Mouse (Mus musculus) kidney, postnatal 25 days (tissue): ENCODE measurements around the gene Gm42906.

Experiments used
- DNase-seq, 2 experiments: peaks; one replicate each; pipeline ENCODE4 v3.0.0; 2021; ENCODE audit warnings: mixed read lengths in 2 of 2

The Gm42906 gene

DNA sequence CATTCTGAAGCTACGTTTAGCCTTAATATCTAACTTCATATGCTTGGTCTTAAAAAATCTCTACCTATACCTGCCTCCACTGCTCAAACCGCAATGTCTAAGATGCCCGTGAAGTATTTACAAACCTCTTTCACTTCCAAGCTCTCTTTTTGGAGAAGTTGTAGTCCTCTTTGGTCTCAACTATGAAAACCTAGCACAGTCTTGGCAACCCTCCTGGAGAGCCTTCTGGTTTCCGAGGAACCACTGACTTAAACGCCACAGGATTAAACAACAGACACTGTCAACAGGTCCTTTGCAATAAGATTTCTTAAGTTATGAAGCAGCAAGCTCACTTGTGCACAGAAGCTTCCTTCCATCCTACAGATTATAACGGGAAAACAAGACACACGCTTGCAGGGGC is 196.1 kb downstream of the Gm42906 start:
- DNase-seq: no peak

DNA sequence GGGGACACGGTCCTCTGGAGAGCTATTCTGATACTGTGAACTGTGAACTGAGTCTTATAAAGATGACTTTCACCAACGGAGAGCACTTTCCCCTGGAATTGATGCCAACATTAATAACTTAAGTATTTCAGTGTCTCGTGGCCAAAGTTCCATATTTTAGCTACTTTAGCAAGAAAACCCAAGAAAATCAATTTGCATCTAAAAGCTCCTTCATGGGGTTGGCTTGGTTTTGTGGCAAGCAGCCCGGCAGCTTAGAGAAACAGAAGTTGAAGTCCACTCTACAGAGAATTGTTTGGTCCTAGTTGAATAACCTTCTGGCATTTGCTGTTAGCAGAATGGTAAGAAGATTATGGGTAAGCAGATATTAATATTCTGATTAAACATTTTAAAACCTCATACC is 196.6 kb downstream of the Gm42906 start:
- DNase-seq: peak in 1 of 2 experiments; percentile 31

DNA sequence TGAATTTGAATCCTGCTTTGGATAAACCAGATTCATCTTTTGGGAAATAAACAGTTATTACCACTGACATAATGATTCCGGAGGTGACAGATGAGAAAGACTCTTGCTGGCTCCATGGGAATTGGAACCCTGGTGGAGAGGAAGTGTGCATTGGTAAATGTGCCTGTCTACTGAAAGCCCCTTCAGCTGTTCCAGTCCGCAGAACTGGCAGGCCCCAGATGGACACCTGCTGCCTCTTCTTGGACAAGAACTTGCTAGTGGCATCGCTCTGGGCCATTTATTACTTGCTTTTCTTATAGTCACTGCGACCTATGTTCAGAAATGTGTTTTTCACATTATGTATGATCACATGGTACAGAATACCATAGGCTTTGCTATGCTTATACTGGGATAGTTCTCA is 197.5 kb downstream of the Gm42906 start:
- no peak for DNase-seq

DNA sequence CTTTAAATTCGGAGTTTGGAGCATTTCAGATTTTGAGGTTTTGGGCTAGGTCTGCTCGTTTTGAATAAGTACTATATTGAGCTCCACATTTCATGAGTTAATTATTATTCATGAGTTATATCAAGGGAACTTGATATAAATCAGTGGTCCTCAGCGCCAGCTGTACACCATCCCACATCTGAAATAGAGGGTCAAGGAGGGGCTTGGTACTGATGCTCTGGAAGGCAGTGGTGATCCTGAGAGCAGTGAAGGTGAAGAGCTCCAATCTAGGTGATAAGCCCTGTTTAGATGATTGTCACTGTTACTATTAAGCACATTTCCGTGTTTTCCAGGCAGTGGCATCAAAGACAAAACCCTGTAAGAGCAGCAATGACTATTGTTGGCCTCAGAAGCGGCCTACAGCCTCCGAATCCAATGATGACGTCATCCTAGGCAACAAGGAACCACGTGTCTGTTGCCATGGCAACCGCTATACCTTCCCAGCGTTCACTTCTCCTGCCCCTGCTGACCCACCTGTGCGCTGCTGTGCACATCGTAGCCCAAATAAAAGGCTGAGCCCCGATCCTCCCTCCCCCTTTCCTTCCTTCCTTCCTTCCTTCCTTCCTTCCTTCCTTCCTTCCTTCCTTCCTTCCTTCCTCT is 199.5 kb downstream of the Gm42906 start:
- DNase-seq: no peak

DNA sequence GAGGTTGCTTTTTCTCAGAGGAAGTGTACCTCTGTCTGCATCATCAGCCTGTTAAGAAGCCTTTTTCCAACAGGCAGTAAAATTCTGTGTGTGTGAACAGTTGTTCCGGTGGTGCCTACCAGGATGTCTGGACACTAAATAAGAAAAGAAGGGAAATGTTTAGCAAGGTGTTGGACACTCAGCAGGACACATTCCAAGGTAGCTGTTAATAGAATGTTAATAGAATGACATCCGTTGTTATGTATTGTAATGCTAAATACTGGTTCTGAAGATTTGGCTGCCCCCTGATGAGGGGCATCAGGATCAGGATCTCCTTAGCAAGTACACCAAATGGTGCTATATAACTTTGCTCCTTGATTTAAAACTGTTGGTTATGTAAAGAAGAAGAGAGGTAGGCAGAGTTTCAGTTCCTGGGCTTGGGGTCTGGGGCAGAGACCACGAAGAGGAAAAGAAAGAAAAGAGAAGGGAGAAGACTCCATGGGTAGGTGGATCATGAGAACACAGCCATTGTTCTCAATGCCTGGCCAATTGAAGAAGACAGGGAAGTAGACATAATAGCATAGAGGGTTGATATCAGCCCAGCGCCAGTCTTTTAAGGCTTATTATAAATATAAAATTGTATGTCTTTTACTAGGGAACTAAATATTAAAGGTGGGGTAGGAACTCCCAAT is 204.1 kb downstream of the Gm42906 start:
- no peak for DNase-seq

DNA sequence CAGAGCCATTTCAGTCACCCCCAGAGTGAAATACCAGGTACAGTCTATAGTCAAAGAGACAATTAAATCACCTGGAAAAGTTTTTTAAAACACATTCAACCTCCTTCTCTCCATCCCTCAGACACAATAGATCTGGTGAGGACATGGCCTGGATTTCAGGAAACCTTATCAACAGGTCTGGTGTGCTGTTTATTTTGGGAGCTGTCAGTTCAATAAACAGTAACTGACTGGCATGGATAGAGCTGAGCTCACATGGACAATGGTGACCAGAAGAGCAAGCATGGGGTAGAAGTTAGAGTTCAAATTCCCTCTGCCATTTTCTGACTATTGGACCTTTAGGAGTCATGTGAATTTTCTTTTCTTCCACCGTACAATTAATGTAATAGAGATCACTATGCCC is 205.2 kb downstream of the Gm42906 start:
- DNase-seq: no peak

DNA sequence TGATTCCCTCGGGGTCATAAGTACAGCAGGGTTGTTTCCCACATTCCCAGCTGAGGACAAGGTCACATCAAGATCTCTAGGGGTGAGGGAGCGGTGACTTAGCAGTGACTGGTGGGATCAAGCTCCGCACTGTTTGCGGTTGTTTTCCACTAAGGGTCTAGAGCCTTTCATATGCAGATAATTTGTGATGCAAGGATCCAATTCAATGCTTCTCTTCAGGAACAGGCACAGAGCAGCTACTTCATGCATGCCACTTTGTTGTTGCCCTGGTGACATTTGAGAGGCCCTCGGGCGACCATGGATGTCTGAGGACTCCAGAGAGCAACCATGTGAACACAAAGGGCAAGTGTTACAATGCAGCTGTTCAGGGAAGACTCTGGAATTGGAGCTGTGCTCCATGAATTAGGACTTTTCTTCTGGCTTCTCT is 209.3 kb downstream of the Gm42906 start:
- DNase-seq: peak in 1 of 2 experiments; percentile 45

DNA sequence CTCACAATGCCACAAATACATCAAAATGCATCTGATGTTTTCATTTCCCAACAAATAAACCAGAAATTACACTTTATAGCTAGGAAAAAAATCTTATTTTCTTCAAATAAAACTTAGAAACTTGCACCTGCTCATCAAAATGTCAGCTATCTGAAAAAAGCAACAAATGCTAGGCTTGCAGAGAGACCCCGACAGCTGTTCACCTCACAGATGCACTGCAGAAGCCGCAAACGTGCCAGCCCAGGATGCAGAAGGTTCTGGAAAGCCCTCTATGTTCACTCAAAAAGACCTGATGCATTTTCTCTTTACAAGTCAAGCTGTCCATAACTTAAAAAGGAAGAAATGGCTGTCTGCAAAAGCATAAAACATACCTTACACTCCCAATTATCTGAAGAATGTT is 214.9 kb downstream of the Gm42906 start:
- no peak for DNase-seq

DNA sequence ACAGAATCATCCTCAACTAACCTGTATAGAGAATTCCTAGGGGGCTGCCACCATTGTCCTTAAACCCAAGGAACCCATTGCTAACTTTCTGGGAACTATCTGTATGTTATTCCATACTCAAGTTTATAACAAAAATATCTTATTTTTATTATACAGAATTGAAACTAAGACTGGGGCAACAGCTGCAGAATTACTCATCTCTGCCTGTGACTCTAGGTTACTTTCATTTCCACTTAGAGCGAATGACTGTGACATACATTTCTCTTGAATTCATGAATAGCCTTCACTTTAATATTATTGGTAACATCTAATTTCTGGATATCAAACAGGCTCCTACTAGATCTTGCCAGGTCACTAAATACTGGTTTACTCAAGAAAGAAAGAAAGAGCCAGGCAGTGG is 217.1 kb downstream of the Gm42906 start:
- no peak for DNase-seq

DNA sequence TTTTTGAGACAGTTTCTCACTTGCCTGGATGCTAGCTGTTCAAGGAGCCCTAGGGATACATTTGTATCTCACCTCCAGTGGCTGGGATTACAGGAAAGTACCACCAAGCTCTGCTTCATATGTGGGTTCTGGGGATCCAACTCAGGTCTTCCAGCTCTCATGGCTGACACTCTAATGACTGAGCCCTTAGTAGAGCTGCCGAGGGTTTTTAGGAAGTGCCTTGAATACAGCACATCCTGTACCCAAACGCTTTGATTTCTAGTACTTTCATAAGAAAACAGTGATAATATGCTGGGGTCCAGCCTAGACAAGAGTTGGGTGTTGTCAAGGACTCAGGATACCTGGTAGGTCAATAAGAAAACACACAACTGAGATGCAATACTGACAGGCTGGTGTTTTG is 217.9 kb downstream of the Gm42906 start:
- DNase-seq: no peak

DNA sequence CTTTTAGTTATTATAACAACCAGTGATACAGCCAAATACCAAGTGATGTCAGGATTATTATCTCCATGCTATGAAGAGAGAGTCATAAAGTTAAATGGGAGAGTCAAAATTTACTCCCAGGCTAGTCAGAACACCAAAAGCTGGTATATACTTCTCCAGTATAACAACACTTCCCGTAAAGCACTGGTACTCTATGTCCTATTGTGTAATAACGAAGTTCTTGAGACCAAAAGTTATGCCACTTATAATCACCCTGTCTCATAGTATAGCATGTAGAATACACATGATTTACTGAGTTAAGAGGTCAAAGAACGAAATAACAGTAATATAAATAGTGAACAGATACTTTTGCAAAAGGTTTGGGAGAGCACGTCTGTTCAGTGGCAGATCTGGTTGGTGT is 222.9 kb downstream of the Gm42906 start:
- no peak for DNase-seq

DNA sequence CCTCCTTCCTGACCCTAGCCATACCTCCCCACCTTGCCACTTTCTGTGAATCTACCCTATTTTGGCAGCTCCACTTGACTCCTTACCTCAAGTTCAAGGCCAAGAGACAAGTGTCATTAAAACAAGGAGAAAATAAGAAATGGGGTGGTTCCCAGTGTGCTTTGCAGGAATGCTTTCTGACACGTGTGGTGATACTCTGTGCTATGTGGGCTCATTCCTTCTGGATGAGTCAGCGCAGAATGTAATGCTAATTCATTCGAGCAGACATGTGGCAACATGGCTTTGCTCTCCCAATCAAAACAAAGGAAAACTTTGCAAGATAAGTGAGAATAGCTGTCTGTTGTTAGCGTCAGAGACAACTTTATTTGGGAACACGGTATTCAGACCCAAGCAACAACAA is 225.0 kb downstream of the Gm42906 start:
- no peak for DNase-seq

DNA sequence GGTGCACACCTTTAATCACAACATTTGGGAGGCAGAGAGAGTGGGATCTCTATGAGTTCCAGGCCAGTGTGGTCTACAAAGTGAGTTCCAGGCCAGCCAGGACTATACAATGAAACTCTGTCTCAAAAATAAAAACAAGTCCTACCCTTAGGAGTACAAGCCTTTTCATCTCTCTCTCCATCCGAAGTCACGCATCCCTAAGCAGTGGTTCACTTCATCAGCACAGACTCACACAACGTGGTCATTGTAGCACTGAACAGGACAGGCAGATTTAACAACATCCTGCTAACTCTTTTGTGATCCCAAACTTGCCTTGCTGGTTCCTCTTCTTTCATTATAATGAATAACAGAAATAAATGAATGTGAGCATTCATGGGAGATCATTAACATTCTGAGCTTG is 226.7 kb downstream of the Gm42906 start:
- no peak for DNase-seq

DNA sequence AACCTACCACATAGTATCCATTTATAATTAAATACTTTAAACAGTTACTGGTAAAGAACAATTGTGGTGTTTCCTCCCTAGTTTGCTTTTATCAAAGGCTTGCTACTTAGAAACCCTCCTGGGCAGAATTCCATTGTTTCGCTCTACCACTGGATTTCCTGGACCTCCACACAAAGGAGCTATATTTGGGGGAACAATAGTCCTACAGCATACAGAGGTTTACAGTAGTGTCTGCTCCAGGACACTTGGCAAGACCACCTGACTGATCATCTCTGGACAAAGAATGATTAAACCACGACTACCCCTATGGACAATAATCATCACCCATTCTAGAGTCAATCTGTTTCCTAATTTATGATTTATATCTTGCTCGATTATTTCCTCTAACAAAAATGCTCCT is 228.7 kb downstream of the Gm42906 start:
- DNase-seq: no peak

DNA sequence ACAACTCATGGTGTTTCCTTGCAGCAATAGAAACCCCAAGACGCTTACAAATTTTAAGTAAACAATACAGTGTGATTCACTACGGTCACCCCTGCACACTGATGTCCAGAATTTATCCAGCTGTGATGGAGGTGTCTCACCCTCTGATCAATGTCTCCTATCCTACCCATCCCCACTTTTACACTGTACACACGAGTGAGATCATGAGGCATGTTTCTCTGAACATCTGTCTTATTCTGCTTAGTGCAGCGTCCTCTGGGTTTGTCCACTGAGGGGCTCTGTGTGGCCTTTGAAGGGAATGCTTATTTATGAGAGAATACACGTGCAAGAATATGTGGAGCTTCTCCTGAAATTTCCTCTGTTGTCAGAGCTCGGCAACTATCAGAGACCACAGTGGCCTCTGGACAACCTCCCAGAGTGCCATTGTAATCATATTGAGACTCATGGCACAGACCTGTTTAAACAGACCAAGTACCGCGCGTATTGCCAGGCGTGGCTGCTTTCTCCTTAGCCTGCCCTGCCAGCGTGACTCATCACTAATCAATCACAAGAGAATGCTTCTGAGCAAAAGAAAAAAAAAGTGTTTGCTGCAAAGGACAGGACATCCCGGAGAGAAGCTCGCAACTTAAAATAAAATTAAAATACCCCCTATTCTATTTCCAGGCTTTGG is 231.2 kb downstream of the Gm42906 start:
- no peak for DNase-seq

DNA sequence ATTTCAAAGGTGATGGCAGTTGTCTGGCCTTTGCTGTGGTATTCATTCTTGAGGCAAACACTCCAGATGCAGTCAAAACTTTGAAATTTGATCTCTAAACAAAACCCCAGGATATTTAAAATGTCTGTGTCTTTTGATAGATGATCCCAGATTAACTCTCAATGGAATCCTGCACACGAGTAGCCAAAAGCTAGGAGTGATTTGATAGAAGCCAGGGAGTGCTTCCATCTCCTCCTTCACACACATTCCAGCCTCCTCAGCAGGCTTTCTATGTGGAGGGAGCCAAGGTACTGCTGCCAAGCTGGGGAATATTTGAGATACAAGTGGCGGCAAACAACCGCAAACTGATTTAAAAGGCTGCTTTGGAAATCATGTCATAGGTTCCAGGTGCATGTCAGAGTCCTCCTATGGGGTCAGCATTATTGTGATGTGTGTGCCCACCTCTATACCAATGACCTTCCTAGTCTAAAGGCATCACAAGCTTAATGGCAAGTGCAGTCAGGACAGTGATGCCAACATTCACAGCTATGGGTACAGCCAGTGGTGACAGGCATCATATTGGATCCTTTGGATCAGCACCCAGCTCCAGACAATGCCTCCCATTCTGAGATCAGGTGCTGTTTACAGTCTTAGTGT is 234.0 kb downstream of the Gm42906 start:
- DNase-seq: no peak

DNA sequence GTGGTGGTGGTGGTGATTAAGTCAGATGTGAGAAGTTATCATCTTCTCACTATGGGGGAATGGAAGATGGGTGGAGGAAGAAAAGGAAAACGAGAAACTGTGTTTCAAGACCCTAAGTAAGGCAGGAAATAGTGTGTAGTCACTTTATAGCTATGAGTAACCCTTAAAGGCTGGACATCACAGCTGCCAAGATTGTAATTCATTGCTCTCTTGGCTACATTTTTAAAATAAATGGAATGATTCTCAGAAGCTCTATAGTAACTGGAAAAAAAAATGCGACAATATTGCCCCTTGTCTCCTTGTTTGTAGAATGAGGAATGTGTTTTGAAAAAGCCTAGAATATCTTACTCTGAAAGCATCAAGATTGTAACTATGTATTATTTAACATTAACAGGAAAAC is 235.7 kb downstream of the Gm42906 start:
- no peak for DNase-seq

DNA sequence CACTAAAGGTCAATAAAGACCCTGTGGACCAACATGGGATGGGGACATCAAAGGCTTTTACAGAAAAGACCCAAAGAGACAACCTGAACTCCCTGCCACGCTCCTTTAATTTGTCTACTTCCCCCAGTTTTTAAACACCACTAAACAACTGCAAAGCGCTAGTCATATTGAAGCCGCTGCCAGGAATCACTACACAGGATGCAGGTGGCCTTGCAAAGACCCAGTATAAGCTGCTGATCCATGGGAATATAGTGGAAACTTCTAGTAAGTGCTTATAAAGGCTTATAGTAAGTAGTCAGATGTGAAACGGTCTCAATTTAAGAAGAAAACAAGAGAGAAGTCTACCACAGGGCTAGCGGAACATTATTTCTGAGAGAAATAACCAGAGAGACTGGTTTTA is 237.2 kb downstream of the Gm42906 start:
- no peak for DNase-seq

DNA sequence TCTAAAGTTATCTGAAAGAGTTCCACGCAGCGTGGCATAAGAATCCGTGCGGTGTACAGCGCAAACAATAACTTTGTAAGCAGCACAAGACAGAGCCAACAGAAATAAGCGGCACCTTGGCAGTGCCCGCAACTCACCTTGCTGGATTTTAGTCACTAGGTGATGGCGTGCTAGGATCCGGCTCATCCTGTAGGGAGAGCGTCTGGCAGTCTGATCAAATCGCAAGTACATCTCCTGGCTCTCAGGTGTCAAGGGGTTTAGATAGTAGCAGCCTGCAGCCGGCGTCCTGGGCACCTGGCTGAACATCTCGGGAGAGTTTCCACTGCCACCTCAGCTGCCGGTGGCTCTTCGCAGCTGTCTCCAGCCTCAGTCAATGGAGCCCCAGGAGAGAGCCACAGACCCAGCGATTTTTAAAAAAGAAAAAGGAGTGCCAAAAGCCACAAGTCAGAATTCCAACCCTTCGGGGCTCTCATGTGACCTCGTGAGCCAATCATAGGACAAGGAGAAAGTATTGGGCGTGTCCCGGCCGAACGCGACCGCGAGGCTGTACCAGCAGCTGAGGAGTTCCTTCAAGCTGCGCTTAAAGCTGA is 238.1 kb downstream of the Gm42906 start:
- DNase-seq: peak; percentile 78 to 86

DNA sequence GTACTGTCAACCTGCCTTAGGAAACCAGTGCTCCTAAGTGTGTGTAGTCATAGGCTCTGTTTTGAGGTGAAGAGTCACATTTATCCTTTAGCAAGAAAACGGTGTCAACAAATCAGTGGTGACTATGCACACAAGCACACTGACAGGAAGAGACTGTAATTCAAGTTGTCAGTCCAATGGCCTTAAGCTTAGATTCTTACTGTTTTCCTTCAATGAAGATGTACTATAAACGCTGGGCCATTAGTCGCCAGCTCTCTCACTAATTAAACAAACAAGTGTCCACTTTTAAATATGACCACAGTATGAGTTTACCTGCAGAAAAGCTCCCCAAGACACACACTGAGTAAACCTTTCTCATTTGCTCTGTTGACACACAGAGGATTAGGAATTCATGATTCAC is 238.6 kb downstream of the Gm42906 start:
- DNase-seq: no peak

DNA sequence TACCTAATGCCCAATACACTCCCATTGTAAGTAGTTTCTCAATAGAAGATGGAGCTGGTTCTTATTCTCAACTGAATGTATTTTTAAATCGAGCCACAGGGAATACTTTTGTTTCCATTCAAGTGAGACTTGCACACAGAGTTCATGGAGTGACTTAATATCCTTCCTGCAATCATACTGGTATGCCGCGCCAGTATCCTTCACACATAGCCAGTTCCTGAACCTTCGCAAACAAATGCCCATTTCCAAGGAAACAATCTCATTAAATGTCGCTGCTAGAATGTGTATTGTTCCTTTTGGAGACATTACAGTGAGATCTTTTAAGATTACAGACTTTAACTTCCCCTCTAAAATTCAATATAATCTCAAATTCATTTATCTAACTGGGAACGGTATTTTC is 239.3 kb downstream of the Gm42906 start:
- DNase-seq: no peak

DNA sequence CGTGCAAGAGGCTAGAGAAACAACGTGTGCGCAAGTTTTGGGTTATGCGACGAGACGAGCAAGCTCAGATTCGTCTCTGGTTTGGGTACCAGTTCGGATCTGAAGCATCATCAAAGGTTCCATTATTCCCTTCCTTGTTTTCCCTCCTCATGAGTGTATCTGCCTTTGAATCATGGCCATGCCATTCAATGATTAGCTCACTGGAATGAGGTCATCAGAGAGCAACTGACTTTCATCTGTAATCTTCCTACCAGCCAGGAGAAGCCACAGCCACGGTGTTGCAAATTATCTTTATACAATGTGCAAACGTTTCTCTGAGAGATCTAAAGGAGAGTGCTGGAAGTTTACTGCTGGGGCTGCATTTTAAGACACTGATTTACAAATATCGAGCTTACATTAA is 240.6 kb downstream of the Gm42906 start:
- no peak for DNase-seq

DNA sequence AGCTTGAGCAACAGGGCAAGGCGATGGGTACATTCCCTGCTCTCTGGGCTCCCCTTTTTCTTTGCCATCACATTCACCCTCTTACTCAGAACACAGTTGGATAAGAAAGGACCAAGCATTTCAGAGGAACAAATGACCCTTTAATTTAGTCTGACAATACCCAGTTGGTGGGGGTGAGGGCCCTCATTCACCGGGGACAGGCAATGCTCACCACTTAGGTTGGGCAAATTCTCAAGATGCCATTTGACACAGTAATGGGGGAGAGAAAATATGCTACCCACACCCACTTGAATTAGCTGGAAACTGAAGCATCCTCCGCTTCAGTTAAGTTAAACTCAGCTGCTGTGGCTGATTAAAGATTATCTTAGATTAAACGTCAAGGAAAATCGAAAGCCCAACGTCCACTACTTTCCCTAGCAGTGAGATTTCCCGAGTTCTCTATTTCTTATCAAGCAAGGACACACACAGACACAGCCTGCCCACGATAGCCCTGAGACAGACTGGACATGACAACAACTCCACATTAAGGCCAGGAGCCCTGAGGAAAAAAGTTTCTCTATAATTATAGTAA is 242.6 kb downstream of the Gm42906 start:
- DNase-seq: no peak
